Mouse (Mus musculus): ENCODE data around the gene Acaa1b. TPM values are rescaled to one million over a fixed set of nuclear protein-coding genes. Genes with fewer than 3 reads are reported as not detected.
A peak's percentile ranks its signal among the peaks of the same experiment; 100 is the strongest.

The Acaa1b gene
- polyA plus RNA-seq, 1 experiment from 2014 or later: 3.5 TPM

- 63% methylated on average over 5 of the region's 5 CpGs for WGBS
- Histone ChIP-seq H3K4me2 (no peak overlapping the region), H3K9ac (no peak overlapping the region), H3K36me3 (replicated peaks) (no peaks in the 10 kb centered on the region), H3K4me3 (no peak overlapping the region), H3K4me1 (no peaks in the 10 kb centered on the region), H3K9me3 (no peaks in the 10 kb centered on the region), H3K27ac (no peak overlapping the region), H3K27me3 (replicated peaks) (no peaks in the 10 kb centered on the region)
- ATAC-seq (replicated peaks): no peak
Measured at GRCm38 (mm10) chr9:119130692-119131091, 26.2 kb downstream of the Acaa1b start.

DNA sequence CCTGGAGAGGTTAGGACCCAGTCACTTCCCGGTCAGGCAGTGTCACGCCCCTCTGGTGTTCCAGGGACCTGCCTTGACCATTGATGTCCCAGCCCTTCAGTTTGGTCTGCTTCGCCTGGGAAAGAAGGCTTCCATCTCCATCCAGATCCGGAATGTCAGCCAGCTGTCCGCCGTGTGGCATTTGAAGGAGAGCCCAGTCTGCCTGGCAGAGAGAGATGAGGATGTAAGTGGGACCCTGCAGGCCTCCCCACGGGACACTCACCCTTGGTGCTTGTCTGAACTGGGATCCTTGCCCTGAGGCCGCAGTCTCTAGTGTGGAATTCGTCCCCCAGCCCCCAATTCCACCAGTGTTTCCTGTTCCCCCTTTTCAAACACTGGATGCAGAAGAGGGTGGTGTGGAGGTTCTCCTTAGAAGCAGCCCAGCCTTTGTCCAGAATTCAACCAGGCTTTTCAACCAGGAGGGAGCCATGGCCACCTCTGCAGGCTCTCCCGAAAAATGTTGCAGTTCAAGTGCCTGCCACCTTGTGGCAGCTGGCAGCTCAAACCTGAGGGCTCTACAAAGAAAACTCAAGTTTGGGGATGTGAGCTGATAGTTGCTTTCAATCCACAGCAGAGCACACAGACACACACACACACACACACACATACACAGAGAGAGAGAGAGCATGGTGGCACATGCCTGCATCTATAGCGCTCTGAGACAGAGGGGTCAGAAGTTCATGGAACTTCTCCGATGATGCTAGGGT is 28.3 kb downstream of the Acaa1b start:
- ATAC-seq (replicated peaks): no peak
- Histone ChIP-seq H3K4me2 (no peak overlapping the region), H3K27ac (no peak overlapping the region), H3K9me3 (no peaks in the 10 kb centered on the region), H3K27me3 (replicated peaks) (no peaks in the 10 kb centered on the region), H3K36me3 (replicated peaks) (no peaks in the 10 kb centered on the region), H3K4me3 (no peak overlapping the region), H3K4me1 (no peaks in the 10 kb centered on the region), H3K9ac (no peak overlapping the region)
- 83% methylated on average over 12 of the region's 12 CpGs for WGBS

DNA sequence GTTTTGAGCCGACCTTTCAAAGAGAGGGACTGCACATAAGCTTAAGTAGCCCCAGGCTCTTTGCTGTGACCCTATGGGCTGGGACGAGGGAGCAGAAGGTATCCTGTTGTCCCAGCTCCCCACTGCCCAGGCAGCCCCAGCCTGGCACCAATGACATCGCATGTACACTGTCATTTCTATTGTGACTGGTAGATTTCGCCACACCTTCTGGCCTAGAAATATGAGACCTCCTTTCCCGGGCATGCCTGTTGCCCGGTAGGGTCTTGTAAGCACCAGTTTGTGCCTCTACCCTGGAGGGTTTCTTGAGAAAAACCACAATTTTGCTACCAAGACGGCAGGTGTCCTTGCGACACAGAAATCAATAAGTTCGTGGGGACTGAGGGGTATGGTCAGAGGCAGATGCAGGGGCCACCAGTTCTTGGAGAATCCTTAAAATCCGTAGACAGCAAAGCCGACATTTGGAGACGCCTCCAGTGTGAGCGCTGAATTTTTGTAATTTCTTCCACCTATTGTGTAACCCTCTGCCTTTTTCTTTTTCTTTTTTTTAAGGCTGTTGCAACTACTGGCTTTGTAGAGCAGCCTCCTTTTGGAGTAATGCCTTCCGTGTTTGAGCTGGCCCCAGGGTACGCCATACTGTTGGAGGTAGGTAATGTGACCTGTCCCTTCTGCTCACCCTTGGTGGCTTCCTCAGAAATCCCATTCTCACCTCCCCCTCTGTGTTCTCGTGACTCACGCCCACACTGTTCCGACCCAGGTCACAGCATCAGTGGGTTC is 34.1 kb downstream of the Acaa1b start:
- H3K36me3 ChIP-seq (replicated peaks): no peaks in the 10 kb centered on the region
- 87% methylated on average over 18 of the region's 18 CpGs for WGBS

GRCm38 (mm10) chr9:119120168-119120560 is 36.7 kb downstream of the Acaa1b start:
- H3K4me1 ChIP-seq: no peaks in the 10 kb centered on the region
- H3K9me3 ChIP-seq: no peaks in the 10 kb centered on the region
- no peak for ATAC-seq (replicated peaks)
- WGBS: 76% methylated on average over 3 of the region's 3 CpGs
- no peak overlapping the region for H3K27ac ChIP-seq
- no peaks in the 10 kb centered on the region for H3K36me3 ChIP-seq (replicated peaks)
- no peak overlapping the region for H3K4me2 ChIP-seq
- H3K4me3 ChIP-seq: no peak overlapping the region
- no peaks in the 10 kb centered on the region for H3K27me3 ChIP-seq (replicated peaks)
- H3K9ac ChIP-seq: no peak overlapping the region

More for the DNA sequence above, 34.1 kb downstream of the Acaa1b start:
- Histone ChIP-seq H3K4me1 (no peaks in the 10 kb centered on the region), H3K27ac (no peak overlapping the region), H3K4me3 (no peak overlapping the region), H3K27me3 (replicated peaks) (no peaks in the 10 kb centered on the region), H3K4me2 (no peak overlapping the region), H3K9me3 (no peaks in the 10 kb centered on the region), H3K9ac (no peak overlapping the region)
- ATAC-seq (replicated peaks): no peak

GRCm38 (mm10) chr9:119119409-119120167 is 37.3 kb downstream of the Acaa1b start:
- Histone ChIP-seq H3K4me1 (no peaks in the 10 kb centered on the region), H3K9me3 (no peaks in the 10 kb centered on the region), H3K27ac (no peak overlapping the region), H3K4me3 (no peak overlapping the region), H3K36me3 (replicated peaks) (no peaks in the 10 kb centered on the region), H3K9ac (no peak overlapping the region), H3K4me2 (no peak overlapping the region), H3K27me3 (replicated peaks) (no peaks in the 10 kb centered on the region)
- no peak for ATAC-seq (replicated peaks)
- 88% methylated on average over 19 of the region's 19 CpGs for WGBS

- ATAC-seq (replicated peaks): no peak
- Histone ChIP-seq H3K4me3 (no peak overlapping the region), H3K36me3 (replicated peaks) (no peaks in the 10 kb centered on the region), H3K4me2 (no peak overlapping the region), H3K27me3 (replicated peaks) (no peaks in the 10 kb centered on the region), H3K27ac (no peak overlapping the region), H3K9me3 (no peaks in the 10 kb centered on the region), H3K4me1 (no peaks in the 10 kb centered on the region), H3K9ac (no peak overlapping the region)
- WGBS: 84% methylated on average over 17 of the region's 17 CpGs
Measured at GRCm38 (mm10) chr9:119114911-119115310, 42.0 kb downstream of the Acaa1b start.

- 45% methylated on average over 3 of the region's 3 CpGs for WGBS
- ATAC-seq (replicated peaks): no peak
- no peak overlapping the region for H3K4me2 ChIP-seq
- H3K9ac ChIP-seq: no peak overlapping the region
- H3K27ac ChIP-seq: no peak overlapping the region
- H3K36me3 ChIP-seq (replicated peaks): no peaks in the 10 kb centered on the region
- H3K27me3 ChIP-seq (replicated peaks): no peaks in the 10 kb centered on the region
- H3K4me3 ChIP-seq: no peak overlapping the region
- H3K4me1 ChIP-seq: no peaks in the 10 kb centered on the region
- H3K9me3 ChIP-seq: no peaks in the 10 kb centered on the region
Measured at GRCm38 (mm10) chr9:119110640-119111039, 46.3 kb downstream of the Acaa1b start.

DNA sequence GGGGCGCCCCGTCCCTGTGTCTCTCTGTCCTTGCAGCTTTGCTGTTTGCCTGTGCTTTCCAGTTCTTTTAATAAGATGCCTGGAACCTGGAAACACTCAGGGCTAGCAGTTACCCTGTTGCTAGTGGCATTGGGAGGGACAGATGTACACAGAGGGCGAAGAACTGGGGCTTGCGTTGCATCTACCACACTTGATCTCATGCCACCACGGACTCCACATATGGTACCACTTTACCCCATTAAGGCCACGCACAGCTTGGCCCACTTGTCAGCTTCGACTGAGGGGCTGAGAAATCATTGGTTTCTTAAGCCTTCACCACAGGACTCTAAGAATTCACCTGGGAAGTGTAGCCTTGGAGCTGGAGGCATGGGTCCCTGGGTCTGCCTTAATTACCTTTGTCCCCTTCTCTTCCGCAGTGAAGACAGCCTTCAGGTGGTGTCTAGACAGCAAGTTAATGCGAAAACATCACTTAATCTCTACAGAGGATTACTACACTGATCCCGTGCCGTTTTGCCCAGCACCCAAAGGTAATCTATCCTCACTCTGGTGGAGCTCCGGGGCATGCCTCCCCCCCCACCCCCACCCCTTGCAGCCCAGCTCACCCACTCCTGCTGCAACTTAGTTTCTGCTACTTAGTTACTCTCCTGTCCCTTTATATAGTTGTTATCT is 47.1 kb downstream of the Acaa1b start:
- no peak overlapping the region for H3K27ac ChIP-seq
- H3K27me3 ChIP-seq (replicated peaks): no peaks in the 10 kb centered on the region
- 49% methylated on average over 12 of the region's 12 CpGs for WGBS
- no peaks in the 10 kb centered on the region for H3K4me1 ChIP-seq
- no peak overlapping the region for H3K9ac ChIP-seq
- H3K9me3 ChIP-seq: no peaks in the 10 kb centered on the region
- no peak overlapping the region for H3K4me2 ChIP-seq
- H3K4me3 ChIP-seq: no peak overlapping the region
- no peaks in the 10 kb centered on the region for H3K36me3 ChIP-seq (replicated peaks)
- ATAC-seq (replicated peaks): no peak

GRCm38 (mm10) chr9:119107566-119107965 is 49.3 kb downstream of the Acaa1b start:
- WGBS: 87% methylated on average over 4 of the region's 4 CpGs
- peaks cover 6% of the 10 kb centered on the region for H3K4me1 ChIP-seq
- no peaks in the 10 kb centered on the region for H3K36me3 ChIP-seq (replicated peaks)
- no peak overlapping the region for H3K4me2 ChIP-seq
- ATAC-seq (replicated peaks): no peak
- no peak overlapping the region for H3K4me3 ChIP-seq
- H3K27me3 ChIP-seq (replicated peaks): peaks cover 9% of the 10 kb centered on the region
- no peak overlapping the region for H3K27ac ChIP-seq
- H3K9me3 ChIP-seq: no peaks in the 10 kb centered on the region
- no peak overlapping the region for H3K9ac ChIP-seq

- H3K4me2 ChIP-seq: peak overlapping the region; percentile 89
- 3% methylated on average over 19 of the region's 19 CpGs for WGBS
- peak overlapping the region; percentile 51 for H3K9ac ChIP-seq
- H3K9me3 ChIP-seq: no peaks in the 10 kb centered on the region
- H3K36me3 ChIP-seq (replicated peaks): no peaks in the 10 kb centered on the region
- peaks cover 9% of the 10 kb centered on the region for H3K27me3 ChIP-seq (replicated peaks)
- H3K4me1 ChIP-seq: peaks cover 12% of the 10 kb centered on the region
- H3K4me3 ChIP-seq: peak overlapping the region; percentile 70
- peak; percentile 53; the same call in 1 of the 2 replicates for ATAC-seq (replicated peaks)
- no peak overlapping the region for H3K27ac ChIP-seq
Measured at GRCm38 (mm10) chr9:119102783-119103113, 54.1 kb downstream of the Acaa1b start.

- no peaks in the 10 kb centered on the region for H3K9me3 ChIP-seq
- peak; percentile 91 for ATAC-seq (replicated peaks)
- peaks cover 12% of the 10 kb centered on the region for H3K27me3 ChIP-seq (replicated peaks)
- no peaks in the 10 kb centered on the region for H3K36me3 ChIP-seq (replicated peaks)
- H3K4me3 ChIP-seq: peak within 1 kb of the TSS; percentile 70
- peaks cover 12% of the 10 kb centered on the region for H3K4me1 ChIP-seq
- 3% methylated on average over 44 of the region's 44 CpGs for WGBS
- peak within 1 kb of the TSS; percentile 89 for H3K4me2 ChIP-seq
- peak within 1 kb of the TSS; percentile 51 for H3K9ac ChIP-seq
- no peak within 1 kb of the TSS for H3K27ac ChIP-seq
Measured at GRCm38 (mm10) chr9:119101992-119102782, 54.7 kb downstream of the Acaa1b start, which contains the start of gene Dlec1. Gene Dlec1, plus strand, starts transcription at chr9:119102478.
